Mouse (Mus musculus) layer of hippocampus, postnatal 14 days (tissue): Measurements from ENCODE around the gene Zfp619. TPM values are rescaled to one million over a fixed set of nuclear protein-coding genes. Genes with fewer than 3 reads are reported as not detected.
"Not testable (repeated sequence)": the region's sequence is repeated elsewhere in the genome, so short reads cannot be mapped to it uniquely, and the experiment has no call there.

ENCODE experiments used
- DNase-seq, 2 experiments: peaks; one replicate each; pipeline ENCODE4 v3.0.0; 2021 to 2022; ENCODE audit warnings: low spot score in 2 of 2, mixed read lengths in 1 of 2
- total RNA-seq, 2 experiments: library from RNA; stranded (reverse); gene quantifications; 2 replicates each; pipeline ENCODE4 v1.2.3; 2021

Gene Zfp619
- total RNA-seq, 2 experiments from 2014 or later = 3.7 to 4.0 TPM

GRCm38 (mm10) chr7:39588471-39589041, 71.0 kb downstream of the Zfp619 start:
- peak; percentile 20 to 47 for DNase-seq

- DNase-seq = not testable (repeated sequence)
These were observed 71.5 kb downstream of the Zfp619 start for GRCm38 (mm10) chr7:39589044-39589443.

Other genes with a start within 250 kb of the Zfp619 start
- gene Gm5114, start 104.6 kb upstream of the Zfp619 start, total RNA-seq = not detected